Mouse (Mus musculus): ENCODE data around the gene Sbk3. TPM values are rescaled to one million over a fixed set of nuclear protein-coding genes. Genes with fewer than 3 reads are reported as not detected.
"Not testable (repeated sequence)": the region's sequence is repeated elsewhere in the genome, so short reads cannot be mapped to it uniquely, and the experiment has no call there.

The Sbk3 gene
- polyA plus RNA-seq (2016; fragmentation: Nextera tagmentation; extraction: Ambion mirVana): not detected in 2 replicates

DNA sequence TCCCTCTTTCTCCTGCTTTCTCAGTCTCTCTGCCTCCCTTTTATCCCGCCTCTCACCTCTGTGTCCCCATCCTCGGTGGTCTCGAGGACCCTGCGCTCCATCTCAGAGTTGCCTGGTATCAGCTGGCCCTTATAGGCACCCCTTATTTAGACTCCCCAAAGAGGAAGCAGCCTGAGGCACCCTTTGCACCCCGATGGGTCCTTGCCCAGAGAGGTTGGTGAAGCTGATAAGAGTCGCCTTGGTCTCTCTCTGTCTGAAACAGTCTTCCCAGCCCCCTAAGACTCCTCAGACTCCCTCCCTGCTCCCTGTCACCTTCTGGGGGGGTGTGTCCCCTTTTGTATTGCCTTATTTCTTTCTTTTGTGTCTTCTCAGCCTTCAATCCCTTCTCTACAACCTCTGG, at the start of gene Sbk3:
TSS of gene Sbk3 (minus strand) at position 101 of the 400 bp plus-strand sequence.
- whole genome bisulfite sequencing: 39% methylated on average over 6 of the region's 6 CpGs

DNA sequence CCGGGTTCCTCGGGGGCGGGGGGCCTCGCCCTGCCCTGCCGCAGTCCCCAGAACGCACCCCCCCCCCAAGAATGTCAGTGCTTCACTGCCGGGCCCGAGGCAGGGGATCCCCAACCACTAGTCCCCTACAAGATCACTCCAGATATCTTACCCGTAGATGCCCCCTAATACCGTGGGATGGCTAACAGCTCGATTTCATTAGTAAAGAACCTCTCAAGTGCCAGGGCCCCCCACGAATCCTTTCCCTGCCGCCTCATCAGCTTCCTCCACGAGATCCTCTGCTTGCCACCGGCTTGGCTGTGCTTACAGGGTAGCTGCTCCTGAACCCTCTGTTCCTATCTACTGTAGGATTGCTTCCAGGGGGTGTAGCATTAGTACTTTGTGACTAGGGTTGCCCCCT, 49.7 kb upstream of the Sbk3 start:
- Histone ChIP-seq H3K36me3 (replicated peaks) (peaks cover 42% of the 10 kb centered on the region), H3K27me3 (no peaks in the 10 kb centered on the region), H3K27ac (peak overlapping the region; percentile 95), H3K4me2 (peak overlapping the region; percentile 86), H3K9ac (peak overlapping the region; percentile 95), H3K4me3 (replicated peaks) (peak overlapping the region; percentile 90), H3K4me1 (peaks cover 23% of the 10 kb centered on the region), H3K9me3 (no peaks in the 10 kb centered on the region)
- ATAC-seq (ENCODE audit: low FRiP score): no peak; the same call in 1 of the 2 replicates
- WGBS: under 1% methylated on average over 14 of the region's 15 CpGs

More for the DNA sequence above, at the start of gene Sbk3:
- no peak within 1 kb of the TSS for H3K4me3 ChIP-seq (replicated peaks)
- H3K36me3 ChIP-seq (replicated peaks): no peaks in the 10 kb centered on the region
- H3K9me3 ChIP-seq: no peaks in the 10 kb centered on the region
- H3K27me3 ChIP-seq: no peaks in the 10 kb centered on the region
- ATAC-seq (ENCODE audit: low FRiP score): no peak
- no peak within 1 kb of the TSS for H3K4me2 ChIP-seq
- H3K27ac ChIP-seq: no peak within 1 kb of the TSS
- H3K4me1 ChIP-seq: no peaks in the 10 kb centered on the region
- H3K9ac ChIP-seq: no peak within 1 kb of the TSS

DNA sequence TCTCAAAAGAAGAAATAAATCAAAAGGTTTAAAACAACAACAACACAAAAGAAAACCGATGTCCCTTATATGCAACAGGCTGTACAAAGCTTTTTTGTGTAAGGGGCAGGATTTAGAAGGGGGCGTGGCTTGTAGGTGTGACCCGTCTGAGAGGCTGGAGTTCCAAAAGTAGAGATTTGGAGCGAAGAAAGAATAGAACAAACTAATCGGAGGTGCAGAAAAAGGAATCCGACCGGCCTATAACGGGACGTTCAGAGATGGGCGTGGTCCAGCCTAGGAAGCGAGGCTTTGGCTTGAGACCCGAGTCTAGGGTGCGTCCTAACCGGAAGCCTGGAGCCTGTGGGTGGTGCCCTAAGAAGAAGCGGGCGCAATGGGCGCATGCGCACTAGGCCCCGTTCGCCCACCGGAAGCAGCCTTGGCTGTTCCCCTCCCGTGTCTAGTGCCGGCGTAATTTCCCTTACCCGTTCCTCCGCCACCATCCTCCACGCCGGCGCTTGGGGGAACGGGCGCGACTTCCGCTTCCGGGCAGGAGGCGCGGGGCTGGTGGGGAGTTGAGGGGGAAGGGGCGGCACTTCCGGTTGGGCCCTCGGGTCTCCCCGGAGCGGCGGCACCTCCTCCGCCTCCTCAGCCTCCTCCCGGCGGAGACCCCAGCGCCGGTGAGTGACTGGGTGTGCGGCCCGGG, 49.2 kb upstream of the Sbk3 start, which contains the start of the genes Zfp865 and Ccdc106:
TSS of gene Zfp865 (plus strand) at position 377 of the 682 bp plus-strand sequence.
TSS of gene Ccdc106 (plus strand) at position 554 of the 682 bp plus-strand sequence.
- Histone ChIP-seq H3K4me3 (replicated peaks) (peak within 1 kb of the TSS; percentile 90), H3K4me1 (peaks cover 23% of the 10 kb centered on the region), H3K27me3 (no peaks in the 10 kb centered on the region), H3K9ac (peak within 1 kb of the TSS; percentile 95), H3K36me3 (replicated peaks) (peaks cover 37% of the 10 kb centered on the region), H3K4me2 (peak within 1 kb of the TSS; percentile 86), H3K9me3 (no peaks in the 10 kb centered on the region), H3K27ac (peak within 1 kb of the TSS; percentile 95)
- WGBS: under 1% methylated on average over 47 of the region's 49 CpGs
- ATAC-seq (ENCODE audit: low FRiP score): peak; percentile 93

DNA sequence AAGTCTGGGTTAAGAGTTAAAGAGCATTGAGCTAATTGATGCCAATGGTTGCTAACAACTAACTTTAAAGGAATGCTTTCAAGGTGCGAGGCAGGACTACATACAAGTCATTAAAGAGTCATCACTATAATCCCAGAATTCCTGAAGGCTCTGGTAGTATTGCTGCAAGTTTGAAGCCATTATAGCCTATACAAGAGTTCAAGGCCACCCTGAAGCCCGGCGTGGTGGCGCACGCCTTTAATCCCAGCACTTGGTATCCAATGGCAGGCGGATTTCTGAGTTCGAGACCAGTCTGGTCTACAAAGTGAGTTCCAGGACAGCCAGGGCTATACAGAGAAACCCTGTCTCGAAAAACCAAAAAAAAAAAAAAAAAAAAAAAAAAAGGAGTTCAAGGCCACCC, 48.6 kb upstream of the Sbk3 start:
- not testable (repeated sequence) for ATAC-seq (ENCODE audit: low FRiP score); H3K27me3 ChIP-seq; H3K9me3 ChIP-seq
- peaks cover 23% of the 10 kb centered on the region for H3K4me1 ChIP-seq
- peak overlapping the region; percentile 95 for H3K27ac ChIP-seq
- peak overlapping the region; percentile 86 for H3K4me2 ChIP-seq
- H3K36me3 ChIP-seq (replicated peaks): peaks cover 33% of the 10 kb centered on the region
- peak overlapping the region; percentile 95; the same call in 1 of the 2 replicates for H3K9ac ChIP-seq
- H3K4me3 ChIP-seq (replicated peaks): peak overlapping the region; percentile 90
- 34% methylated on average over 8 of the region's 8 CpGs for WGBS

DNA sequence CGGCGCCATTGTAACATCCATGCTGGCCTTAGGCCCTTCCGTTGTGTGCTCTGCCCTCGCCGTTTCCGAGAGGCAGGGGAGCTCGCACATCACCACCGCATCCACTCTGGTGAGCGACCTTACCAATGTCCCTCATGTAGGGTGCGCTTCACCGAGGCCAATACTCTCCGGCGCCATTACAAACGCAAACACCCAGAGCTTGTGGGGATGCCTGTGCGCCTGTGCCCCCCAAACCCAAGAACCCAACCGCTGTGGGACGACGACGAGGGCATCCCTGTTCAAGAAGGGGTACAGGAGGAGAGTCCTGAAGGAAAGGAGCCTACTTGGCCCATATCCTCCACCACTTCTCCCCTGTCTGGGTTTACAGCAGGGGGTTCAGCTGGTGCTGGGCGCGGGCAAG, 47.0 kb upstream of the Sbk3 start:
- no peak overlapping the region for H3K27ac ChIP-seq
- H3K9me3 ChIP-seq: no peaks in the 10 kb centered on the region
- no peaks in the 10 kb centered on the region for H3K27me3 ChIP-seq
- H3K9ac ChIP-seq: no peak overlapping the region
- WGBS: 97% methylated on average over 21 of the region's 21 CpGs
- no peak overlapping the region for H3K4me2 ChIP-seq
- H3K36me3 ChIP-seq (replicated peaks): peaks cover 20% of the 10 kb centered on the region
- H3K4me1 ChIP-seq: peaks cover 22% of the 10 kb centered on the region
- ATAC-seq (ENCODE audit: low FRiP score): no peak
- no peak overlapping the region for H3K4me3 ChIP-seq (replicated peaks)

DNA sequence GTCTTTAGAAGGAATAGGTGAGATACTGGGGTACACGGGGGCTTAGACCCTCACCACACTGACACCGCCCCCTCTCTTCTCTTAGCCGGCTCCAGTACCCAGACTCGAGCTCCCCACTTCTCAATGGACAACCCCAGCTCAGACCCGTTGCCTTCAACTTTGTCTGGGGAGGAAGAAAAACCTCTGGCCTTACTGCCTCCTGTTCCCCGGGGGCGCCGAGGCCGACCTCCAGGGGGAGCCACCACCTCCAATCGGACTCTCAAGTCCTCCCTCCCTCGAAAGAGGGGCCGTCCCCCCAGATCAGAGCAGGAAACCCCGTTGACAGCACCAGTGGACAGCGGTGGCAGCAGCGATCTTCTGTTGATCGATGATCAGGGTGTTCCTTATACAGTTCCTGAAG, 46.4 kb upstream of the Sbk3 start:
- Histone ChIP-seq H3K27me3 (no peaks in the 10 kb centered on the region), H3K9ac (no peak overlapping the region), H3K9me3 (no peaks in the 10 kb centered on the region), H3K4me2 (no peak overlapping the region), H3K4me3 (replicated peaks) (no peak overlapping the region), H3K27ac (no peak overlapping the region), H3K36me3 (replicated peaks) (peaks cover 20% of the 10 kb centered on the region), H3K4me1 (peaks cover 19% of the 10 kb centered on the region)
- no peak for ATAC-seq (ENCODE audit: low FRiP score)
- WGBS: 89% methylated on average over 16 of the region's 16 CpGs

DNA sequence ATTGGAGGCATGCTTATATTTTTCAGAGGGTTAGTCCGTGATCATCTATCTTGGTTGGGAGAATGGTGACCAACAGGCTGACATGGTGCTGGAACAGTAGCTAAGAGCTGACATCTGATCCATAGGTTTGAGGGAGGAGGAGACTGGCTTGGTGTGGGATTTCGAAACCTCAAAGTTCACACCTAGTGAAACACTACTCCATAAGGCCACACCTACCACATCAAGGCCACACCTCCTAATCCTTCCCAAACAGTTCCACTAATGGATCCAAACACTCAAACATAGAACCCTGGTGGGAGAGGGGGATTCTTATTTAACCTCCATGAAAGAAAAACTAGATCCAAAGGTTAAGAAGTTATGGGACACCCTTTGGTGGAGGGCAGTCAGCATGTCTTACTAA, 46.0 kb upstream of the Sbk3 start:
- ATAC-seq (ENCODE audit: low FRiP score): no peak
- H3K36me3 ChIP-seq (replicated peaks): peaks cover 20% of the 10 kb centered on the region
- H3K4me2 ChIP-seq: no peak overlapping the region
- no peak overlapping the region for H3K9ac ChIP-seq
- H3K27me3 ChIP-seq: no peaks in the 10 kb centered on the region
- no peak overlapping the region for H3K27ac ChIP-seq
- WGBS: 97% methylated on average over 2 of the region's 2 CpGs
- H3K4me3 ChIP-seq (replicated peaks): no peak overlapping the region
- H3K4me1 ChIP-seq: peaks cover 19% of the 10 kb centered on the region
- no peaks in the 10 kb centered on the region for H3K9me3 ChIP-seq

DNA sequence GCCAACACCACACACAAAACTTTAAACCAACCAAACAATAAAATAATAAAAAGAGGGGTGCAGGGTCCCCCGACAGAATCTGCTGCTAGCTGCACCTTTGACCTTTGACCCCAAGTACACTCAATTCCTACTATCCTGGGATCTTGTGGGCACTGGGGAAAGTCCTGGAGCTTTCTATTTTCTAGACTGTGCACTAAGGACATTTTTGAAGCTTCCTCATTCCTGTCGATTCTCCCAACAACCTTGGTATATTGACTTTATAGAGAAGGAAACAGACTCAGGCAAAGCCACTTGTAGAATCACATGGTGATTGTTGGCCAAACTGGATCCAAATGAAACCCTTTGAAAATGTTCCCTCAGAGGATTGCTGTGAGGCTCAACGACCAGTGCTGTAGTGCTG, 45.1 kb upstream of the Sbk3 start:
- no peaks in the 10 kb centered on the region for H3K27me3 ChIP-seq
- peak overlapping the region; percentile 71 for H3K4me3 ChIP-seq (replicated peaks)
- ATAC-seq (ENCODE audit: low FRiP score): no peak
- H3K4me2 ChIP-seq: peak overlapping the region; percentile 60
- H3K4me1 ChIP-seq: peaks cover 12% of the 10 kb centered on the region
- no peaks in the 10 kb centered on the region for H3K9me3 ChIP-seq
- 60% methylated on average over 3 of the region's 3 CpGs for WGBS
- H3K36me3 ChIP-seq (replicated peaks): peaks cover 27% of the 10 kb centered on the region
- peak overlapping the region; percentile 84 for H3K9ac ChIP-seq
- H3K27ac ChIP-seq: peak overlapping the region; percentile 99

DNA sequence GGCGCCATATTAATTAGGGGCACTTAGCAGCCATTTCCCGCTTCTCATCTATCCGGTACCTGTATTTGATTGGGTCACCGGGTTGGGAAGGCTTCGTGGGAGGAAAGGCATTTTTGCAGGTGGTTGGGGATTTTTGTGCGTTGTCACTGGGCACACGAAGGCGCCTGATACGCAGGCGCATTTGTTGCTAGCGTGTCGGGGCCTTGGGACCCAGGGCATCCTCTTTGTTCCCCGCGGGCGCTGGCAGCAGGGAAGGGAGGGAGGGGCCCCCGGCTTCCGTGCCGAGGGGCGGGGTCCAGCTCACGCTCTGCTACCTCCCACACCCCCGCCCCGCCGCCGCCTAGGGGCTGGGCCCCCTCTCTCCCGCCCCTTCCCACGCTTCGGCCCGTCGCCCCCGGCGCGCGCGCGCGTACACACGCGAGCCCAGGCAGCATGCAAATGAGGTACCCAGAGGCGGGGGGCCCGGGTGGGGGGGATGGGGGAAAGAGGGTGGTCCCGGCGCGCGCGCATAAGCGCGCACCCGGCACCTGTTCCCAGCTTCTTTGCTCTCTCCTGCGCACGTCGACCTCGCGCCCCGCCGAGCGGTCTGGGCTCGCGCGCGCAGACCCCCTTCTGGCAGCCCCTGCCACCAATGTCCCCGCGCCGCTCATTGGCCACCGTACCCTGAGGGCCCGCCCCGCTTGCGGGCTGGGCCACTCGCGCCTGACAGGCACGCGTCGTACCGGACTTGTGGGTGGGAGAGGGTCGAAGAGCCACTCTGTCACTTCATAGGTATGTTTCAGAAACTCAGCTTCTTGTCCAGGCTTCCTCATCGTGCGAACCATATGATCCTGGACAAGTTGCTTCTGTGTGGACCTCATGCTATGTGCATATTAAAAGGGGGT, 44.4 kb upstream of the Sbk3 start, which contains the start of gene Gm44973:
TSS of gene Gm44973 (plus strand) at position 379 of the 884 bp plus-strand sequence.
- Histone ChIP-seq H3K27ac (peak within 1 kb of the TSS; percentile 99), H3K4me1 (peaks cover 8% of the 10 kb centered on the region), H3K9me3 (no peaks in the 10 kb centered on the region), H3K4me2 (peak within 1 kb of the TSS; percentile 60), H3K36me3 (replicated peaks) (peaks cover 34% of the 10 kb centered on the region), H3K27me3 (no peaks in the 10 kb centered on the region), H3K4me3 (replicated peaks) (peak within 1 kb of the TSS; percentile 71), H3K9ac (peak within 1 kb of the TSS; percentile 84)
- peak; percentile 84 for ATAC-seq (ENCODE audit: low FRiP score)
- WGBS: under 1% methylated on average over 75 of the region's 76 CpGs

DNA sequence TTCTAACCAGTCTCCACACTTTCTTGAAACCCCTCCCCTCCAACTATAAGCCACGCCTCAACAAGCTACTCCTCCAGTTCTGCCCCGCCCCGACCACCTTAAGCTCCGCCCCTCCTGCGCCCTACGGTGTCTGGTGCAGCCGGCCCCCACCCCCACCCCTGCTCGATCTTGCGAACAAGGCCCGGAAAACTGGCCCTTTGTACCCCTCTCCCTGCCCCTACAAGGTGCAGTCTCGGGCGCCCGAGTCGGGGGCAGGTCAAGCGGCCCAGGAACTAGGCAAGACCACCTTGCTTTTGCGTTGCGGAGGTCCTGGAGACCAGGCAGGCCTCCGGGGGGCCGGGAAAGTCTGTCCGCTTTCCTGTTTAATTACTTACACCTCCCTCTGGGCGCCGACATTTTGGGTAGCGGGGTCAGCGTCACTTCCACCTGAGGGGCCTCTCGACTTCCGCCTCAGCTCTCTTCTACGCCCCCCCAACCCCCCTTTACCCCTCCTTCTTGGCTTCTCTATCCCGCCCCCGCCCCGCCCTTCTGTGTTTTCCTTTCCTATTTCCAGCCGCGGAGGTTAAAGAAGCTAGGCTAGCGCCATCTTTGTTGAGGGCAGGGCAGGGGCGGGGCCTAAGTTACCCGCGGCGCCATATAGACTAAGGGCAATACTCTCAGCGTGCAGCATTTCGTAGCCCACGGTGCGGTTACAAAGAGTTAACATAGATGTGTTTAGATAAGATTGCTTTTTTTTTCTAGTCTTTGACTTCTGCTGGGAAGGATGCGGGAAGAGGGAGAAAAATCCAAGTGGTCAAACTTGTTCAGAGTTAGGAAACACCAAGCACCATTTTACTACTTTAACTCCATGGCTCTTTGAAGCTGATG, 43.5 kb upstream of the Sbk3 start, which contains the start of the genes Zfp524 and Fiz1:
TSS of gene Zfp524 (plus strand) at position 165 of the 867 bp plus-strand sequence.
TSS of gene Fiz1 (minus strand) at position 447 of the 867 bp plus-strand sequence.
- under 1% methylated on average over 41 of the region's 42 CpGs for WGBS
- peak; percentile 84 for ATAC-seq (ENCODE audit: low FRiP score)
- Histone ChIP-seq H3K9me3 (no peaks in the 10 kb centered on the region), H3K27ac (peak within 1 kb of the TSS; percentile 99), H3K4me3 (replicated peaks) (peak within 1 kb of the TSS; percentile 71), H3K9ac (peak within 1 kb of the TSS; percentile 84), H3K4me2 (peak within 1 kb of the TSS; percentile 60), H3K27me3 (no peaks in the 10 kb centered on the region), H3K4me1 (peaks cover 7% of the 10 kb centered on the region), H3K36me3 (replicated peaks) (peaks cover 43% of the 10 kb centered on the region)

DNA sequence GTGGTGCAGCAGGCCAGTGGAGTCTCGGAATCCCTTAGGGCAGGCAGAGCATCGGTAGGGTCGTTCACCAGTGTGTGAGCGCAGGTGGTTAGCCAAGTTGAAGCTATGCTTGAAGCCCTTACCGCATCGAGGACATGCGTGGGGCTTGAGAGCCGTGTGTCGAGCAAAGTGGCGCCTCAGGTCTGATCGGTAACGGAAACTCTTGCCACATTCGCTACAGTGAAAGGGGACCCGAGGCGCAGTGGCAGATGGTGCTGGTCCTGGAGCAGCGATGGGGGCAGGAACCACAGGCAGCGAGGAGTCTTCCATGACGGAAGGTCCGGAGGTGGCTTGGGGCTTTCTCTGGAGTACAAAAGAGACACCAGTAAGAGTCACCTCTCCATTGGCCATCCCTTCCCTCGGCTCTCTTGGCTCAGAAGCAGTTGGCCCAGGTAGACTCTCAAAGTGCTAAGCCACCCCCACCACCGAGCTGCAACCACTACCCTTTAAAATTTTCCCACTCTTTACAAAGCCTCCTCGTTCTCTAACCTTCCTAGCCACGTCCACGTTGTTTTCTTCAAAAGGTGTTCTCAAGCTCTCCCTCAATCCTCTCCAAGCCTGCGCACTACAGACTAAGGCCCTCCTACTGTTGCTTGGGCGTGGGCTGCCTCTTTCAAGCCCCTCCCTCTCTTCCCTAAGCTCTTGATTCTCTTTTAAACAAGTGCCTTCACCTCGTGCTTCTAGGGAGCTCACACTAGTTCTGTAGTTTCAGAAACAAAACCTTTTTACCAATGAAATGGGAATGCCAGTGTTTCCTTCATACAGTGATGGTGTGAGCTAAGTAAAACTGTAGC, 41.9 kb upstream of the Sbk3 start:
- peaks cover 59% of the 10 kb centered on the region for H3K36me3 ChIP-seq (replicated peaks)
- H3K27me3 ChIP-seq: no peaks in the 10 kb centered on the region
- 90% methylated on average over 27 of the region's 27 CpGs for WGBS
- H3K4me1 ChIP-seq: peaks cover 6% of the 10 kb centered on the region
- H3K9me3 ChIP-seq: peaks cover 6% of the 10 kb centered on the region; the same call in 1 of the 2 replicates
- no peak overlapping the region for H3K27ac ChIP-seq
- H3K4me3 ChIP-seq (replicated peaks): no peak overlapping the region
- H3K4me2 ChIP-seq: 0 out of 2 replicates have a peak overlapping the region, but pooled peaks have one; percentile 60
- H3K9ac ChIP-seq: no peak overlapping the region
- no peak for ATAC-seq (ENCODE audit: low FRiP score)
